Mouse (Mus musculus) bone marrow, adult 2 months (tissue): ENCODE results near the gene 4930432K21Rik.

Source experiments
- CTCF ChIP-seq: fragments of 200-500 bp; IDR thresholded peaks from 2 replicates; pipeline ENCODE4 v1.5.1; 2011; ENCODE audit warnings: low read length, control low read depth; ENCODE audit not compliant: control insufficient read depth, insufficient read depth
- POLR2A ChIP-seq: fragments of 200-500 bp; IDR thresholded peaks from 2 replicates; pipeline ENCODE4 v1.6.1; 2011; ENCODE audit warnings: low read depth, mild to moderate bottlenecking, control low read depth, low read length, borderline replicate concordance; ENCODE audit not compliant: control insufficient read depth

DNA sequence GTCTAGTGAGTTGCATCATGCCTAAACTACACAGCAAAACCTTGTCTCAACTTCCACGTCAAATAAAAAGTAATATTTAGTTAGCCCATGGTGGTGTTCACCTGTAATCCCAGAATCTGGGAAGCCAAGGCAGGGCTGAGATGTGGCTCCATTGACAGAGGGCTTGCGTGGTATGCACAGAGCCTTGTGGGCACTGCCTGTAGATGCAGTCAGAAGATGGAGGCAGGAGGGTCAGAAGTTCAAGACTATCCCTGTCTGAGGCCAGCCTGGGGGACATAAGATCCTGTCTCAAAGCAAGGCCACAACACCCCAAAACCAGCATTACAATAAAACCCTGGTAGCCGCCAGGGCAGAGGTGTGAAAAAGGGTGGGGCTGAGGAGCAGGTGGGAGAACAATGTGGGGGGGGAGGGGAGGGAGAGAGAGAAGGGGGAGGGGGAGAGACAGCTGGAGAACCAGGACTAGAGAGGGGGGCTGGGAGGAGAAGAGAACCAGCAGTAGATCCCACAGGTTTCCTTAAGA lies 46.5 kb downstream of the 4930432K21Rik start:
- TF ChIP-seq CTCF (no peak), POLR2A (no peak)
